Mouse (Mus musculus) neural tube, embryonic 15.5 days (tissue): ENCODE measurements around the gene Smarce1. TPM values are rescaled to one million over a fixed set of nuclear protein-coding genes. Genes with fewer than 3 reads are reported as not detected.
"Not testable (repeated sequence)": the region's sequence is repeated elsewhere in the genome, so short reads cannot be mapped to it uniquely, and the experiment has no call there.

Experiments
- ATAC-seq: fragments of 200-750 bp; cut with Nextera tagmentation; 2 replicates; pipeline ENCODE4 v1.8.0; 2017; ENCODE audit warnings: mild to moderate bottlenecking, moderate TSS enrichment, moderate library complexity; ENCODE audit not compliant: low FRiP score
- H3K27ac ChIP-seq: fragments of 300-500 bp; sonication (generic); replicated peaks from 2 replicates; pipeline ENCODE4 v1.5.1; 2015; ENCODE audit warnings: mild to moderate bottlenecking, inconsistent platforms
- H3K27me3 ChIP-seq: fragments of 300-500 bp; sonication (generic); replicated peaks from 2 replicates; pipeline ENCODE4 v1.6.1; 2015; ENCODE audit warnings: inconsistent platforms
- H3K36me3 ChIP-seq: fragments of 300-500 bp; sonication (generic); 2 replicates; pipeline ENCODE4 v1.6.1; 2015; ENCODE audit warnings: inconsistent platforms
- H3K4me1 ChIP-seq: fragments of 300-500 bp; sonication (generic); 2 replicates; pipeline ENCODE4 v1.6.1; 2015; ENCODE audit warnings: inconsistent platforms
- H3K4me2 ChIP-seq: fragments of 300-500 bp; sonication (generic); 2 replicates; pipeline ENCODE4 v1.6.1; 2015; ENCODE audit warnings: inconsistent platforms, mild to moderate bottlenecking, moderate library complexity
- H3K4me3 ChIP-seq: fragments of 300-500 bp; sonication (generic); replicated peaks from 2 replicates; pipeline ENCODE4 v1.5.1; 2015; ENCODE audit warnings: mild to moderate bottlenecking, inconsistent platforms
- H3K9ac ChIP-seq: fragments of 300-500 bp; sonication (generic); replicated peaks from 2 replicates; pipeline ENCODE4 v1.6.1; 2015; ENCODE audit warnings: mild to moderate bottlenecking, inconsistent platforms
- H3K9me3 ChIP-seq: fragments of 300-500 bp; sonication (generic); replicated peaks from 2 replicates; pipeline ENCODE4 v1.6.1; 2016; ENCODE audit warnings: inconsistent platforms
- WGBS: fragments of 180-500 bp; shearing (Covaris S2); methylation state at CpG from one replicate; pipeline ENCODE4 v1.1.7; 2015; ENCODE audit warnings: mixed read lengths; 5-methylcytosine and 5-hydroxymethylcytosine counted together
- polyA plus RNA-seq: library from polyadenylated mRNA; unstranded; fragments of >200 nt; fragmentation: Nextera tagmentation; extraction: Ambion mirVana; gene quantifications from 2 replicates; pipeline ENCODE4 v1.2.1, GENCODE M21; 2015

The Smarce1 gene
- polyA plus RNA-seq, 1 experiment from 2014 or later = 221 TPM

DNA sequence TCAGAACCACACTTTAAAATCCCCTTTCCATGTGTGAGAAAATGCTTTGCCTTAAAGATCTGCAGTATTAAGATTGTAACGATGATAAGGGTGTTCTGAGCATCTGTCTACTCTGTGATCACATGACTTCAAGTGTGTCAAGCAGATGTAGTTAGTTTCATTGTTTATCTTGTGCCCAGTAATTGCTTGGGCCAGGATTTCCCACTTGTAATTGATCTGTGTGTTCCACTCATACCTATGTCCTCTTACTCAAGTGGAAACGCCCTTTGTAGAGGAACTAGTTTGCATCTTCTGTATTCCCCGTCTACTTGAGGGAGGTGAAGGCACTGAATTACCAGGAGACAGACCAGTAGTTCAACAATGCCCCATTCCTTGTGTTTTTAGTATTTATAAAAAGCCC is 19.8 kb upstream of the Smarce1 start:
- WGBS = 82% methylated on average over 3 of the region's 3 CpGs
- ATAC-seq = no peak
- Histone ChIP-seq H3K9ac (no peak overlapping the region), H3K4me1 (no peaks in the 10 kb centered on the region), H3K9me3 (no peaks in the 10 kb centered on the region), H3K27ac (no peak overlapping the region), H3K27me3 (no peaks in the 10 kb centered on the region), H3K4me3 (no peak overlapping the region), H3K36me3 (no peaks in the 10 kb centered on the region), H3K4me2 (no peak overlapping the region)

DNA sequence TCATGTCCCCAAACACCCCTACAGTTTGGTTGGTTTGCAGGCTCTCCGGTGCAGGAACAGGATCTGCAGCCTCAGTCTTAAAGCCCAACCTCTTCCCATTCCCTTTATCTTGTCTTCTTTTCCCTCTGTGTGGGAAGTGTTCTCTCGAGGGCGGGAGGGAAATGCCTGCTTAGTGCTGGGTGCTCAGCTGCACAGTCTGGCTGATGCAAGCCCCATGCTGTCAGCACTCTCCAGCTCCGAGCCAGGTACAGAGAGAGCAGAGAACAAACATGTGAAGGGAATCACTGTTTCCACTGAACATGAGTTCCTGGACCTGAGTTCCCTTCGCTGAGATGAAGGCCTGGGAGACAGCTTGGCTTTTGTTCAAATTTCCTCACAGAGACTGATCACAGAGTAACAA is 19.4 kb upstream of the Smarce1 start:
- Histone ChIP-seq H3K36me3 (no peaks in the 10 kb centered on the region), H3K9me3 (no peaks in the 10 kb centered on the region), H3K4me2 (no peak overlapping the region), H3K4me1 (no peaks in the 10 kb centered on the region), H3K4me3 (no peak overlapping the region), H3K27ac (no peak overlapping the region), H3K27me3 (no peaks in the 10 kb centered on the region), H3K9ac (no peak overlapping the region)
- no peak for ATAC-seq
- 66% methylated on average over 5 of the region's 5 CpGs for WGBS

DNA sequence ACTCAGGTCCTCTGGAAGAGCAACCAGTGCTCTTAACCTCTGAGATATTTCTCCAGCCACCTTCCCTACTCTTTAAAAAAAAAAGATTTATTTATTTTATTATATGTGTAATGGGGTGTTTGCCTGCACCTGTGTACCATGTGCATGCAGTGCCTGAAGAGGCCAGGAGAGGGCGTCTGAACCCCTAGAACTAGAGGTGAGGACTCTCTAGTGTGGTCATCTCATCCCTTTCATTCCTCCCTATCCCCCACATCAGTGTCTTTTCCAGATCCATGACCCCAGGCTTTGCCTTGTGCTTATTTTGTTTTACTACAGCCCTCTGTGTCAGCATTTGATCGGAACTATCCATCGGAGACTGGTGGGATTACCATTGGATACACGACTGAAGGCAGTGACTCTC is 18.3 kb upstream of the Smarce1 start:
- no peak overlapping the region for H3K4me2 ChIP-seq
- H3K4me3 ChIP-seq = no peak overlapping the region
- no peak overlapping the region for H3K9ac ChIP-seq
- no peak overlapping the region for H3K27ac ChIP-seq
- H3K4me1 ChIP-seq = 0 out of 2 replicates have a peak, but pooled peaks cover 1% of the 10 kb centered on the region
- no peaks in the 10 kb centered on the region for H3K27me3 ChIP-seq
- H3K9me3 ChIP-seq = no peaks in the 10 kb centered on the region
- no peak for ATAC-seq
- 64% methylated on average over 4 of the region's 4 CpGs for WGBS
- H3K36me3 ChIP-seq = no peaks in the 10 kb centered on the region

DNA sequence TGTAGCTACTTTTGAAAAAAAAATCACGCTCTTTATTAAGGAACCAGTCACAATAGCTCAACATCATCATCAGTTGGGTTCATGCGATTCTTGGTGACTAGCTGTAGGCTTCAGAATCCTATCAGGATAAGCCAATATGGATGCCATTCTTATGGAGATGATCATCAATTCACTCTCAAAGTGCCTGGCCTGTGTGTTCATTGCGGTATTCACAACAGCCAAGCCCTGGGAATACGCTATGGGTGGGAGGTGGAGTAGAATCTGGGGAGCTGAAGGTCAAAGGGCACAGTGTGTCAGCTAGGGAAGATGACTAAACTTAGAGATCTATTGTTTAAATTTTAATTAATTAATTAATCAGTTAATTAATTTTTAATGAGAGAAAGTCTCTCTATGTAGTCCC is 17.1 kb upstream of the Smarce1 start:
- Histone ChIP-seq H3K4me1 (peaks cover 8% of the 10 kb centered on the region; the same call in 1 of the 2 replicates), H3K9ac (no peak overlapping the region), H3K4me2 (no peak overlapping the region), H3K27ac (no peak overlapping the region), H3K27me3 (no peaks in the 10 kb centered on the region), H3K4me3 (no peak overlapping the region), H3K9me3 (no peaks in the 10 kb centered on the region), H3K36me3 (no peaks in the 10 kb centered on the region)
- 94% methylated on average over 4 of the region's 4 CpGs for WGBS
- ATAC-seq = no peak

DNA sequence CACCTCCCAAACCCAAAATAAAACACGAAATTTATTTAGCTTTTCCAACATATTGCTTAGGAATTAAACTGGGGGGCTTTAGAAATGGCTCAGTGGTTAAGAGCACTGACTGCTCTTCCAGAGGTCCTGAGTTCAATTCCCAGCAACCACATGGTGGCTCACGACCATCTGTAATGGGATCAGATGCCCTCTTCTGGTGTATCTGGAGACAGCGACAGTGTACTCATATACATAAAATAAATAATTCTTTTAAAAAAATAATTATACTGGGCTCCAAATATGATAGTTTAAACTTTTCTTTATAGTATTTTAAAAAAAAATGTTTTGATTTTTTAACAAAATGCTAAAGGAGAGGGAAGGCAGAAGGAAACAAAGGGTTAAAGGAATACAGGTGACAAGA is 13.7 kb upstream of the Smarce1 start:
- H3K4me1 ChIP-seq, H3K9me3 ChIP-seq, H3K9ac ChIP-seq, H3K36me3 ChIP-seq, H3K27me3 ChIP-seq, ATAC-seq: not testable (repeated sequence)
- 48% methylated on average over 3 of the region's 3 CpGs for WGBS
- Histone ChIP-seq H3K4me2 (peak overlapping the region; percentile 66; the same call in 1 of the 2 replicates), H3K27ac (0 out of 2 replicates have a peak overlapping the region, but pooled peaks have one; percentile 81), H3K4me3 (peak overlapping the region; percentile 47)

DNA sequence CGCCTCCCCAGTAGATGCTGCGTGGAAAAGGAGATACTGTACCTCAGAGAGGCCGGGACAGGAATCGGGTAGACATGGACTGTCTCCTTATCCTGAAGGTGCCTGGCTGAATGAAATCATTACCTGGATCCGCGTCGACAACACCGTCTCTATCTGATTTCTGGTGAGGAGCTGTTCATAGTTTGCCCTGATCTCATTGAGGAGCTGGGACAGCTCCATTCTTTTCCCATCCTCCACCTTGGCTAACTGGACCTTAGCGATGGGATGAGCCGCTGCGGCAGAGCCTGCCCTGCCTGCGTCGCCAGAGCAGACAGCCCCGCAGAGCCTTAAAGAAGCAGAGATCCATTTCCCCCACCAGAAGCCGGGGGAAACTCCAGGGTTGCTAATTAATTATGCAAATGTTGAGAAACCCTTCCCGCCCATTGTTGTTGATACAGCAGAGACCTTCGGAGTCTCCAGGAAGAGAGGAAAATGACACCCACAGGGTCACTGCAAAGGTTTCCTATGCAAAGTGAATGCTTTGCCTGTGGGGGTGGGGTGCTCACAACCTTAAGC is 13.1 kb upstream of the Smarce1 start, which contains the start of gene Krt222:
TSS of gene Krt222 (minus strand) at position 266 of the 555 bp plus-strand sequence.
- no peaks in the 10 kb centered on the region for H3K9me3 ChIP-seq
- peaks cover 8% of the 10 kb centered on the region; the same call in 1 of the 2 replicates for H3K4me1 ChIP-seq
- peak within 1 kb of the TSS; percentile 66 for H3K4me2 ChIP-seq
- peak within 1 kb of the TSS; percentile 81 for H3K27ac ChIP-seq
- H3K36me3 ChIP-seq = no peaks in the 10 kb centered on the region
- H3K9ac ChIP-seq = peak within 1 kb of the TSS; percentile 54
- peak within 1 kb of the TSS; percentile 47 for H3K4me3 ChIP-seq
- WGBS = 3% methylated on average over 17 of the region's 17 CpGs
- ATAC-seq = peak; percentile 73
- no peaks in the 10 kb centered on the region for H3K27me3 ChIP-seq

DNA sequence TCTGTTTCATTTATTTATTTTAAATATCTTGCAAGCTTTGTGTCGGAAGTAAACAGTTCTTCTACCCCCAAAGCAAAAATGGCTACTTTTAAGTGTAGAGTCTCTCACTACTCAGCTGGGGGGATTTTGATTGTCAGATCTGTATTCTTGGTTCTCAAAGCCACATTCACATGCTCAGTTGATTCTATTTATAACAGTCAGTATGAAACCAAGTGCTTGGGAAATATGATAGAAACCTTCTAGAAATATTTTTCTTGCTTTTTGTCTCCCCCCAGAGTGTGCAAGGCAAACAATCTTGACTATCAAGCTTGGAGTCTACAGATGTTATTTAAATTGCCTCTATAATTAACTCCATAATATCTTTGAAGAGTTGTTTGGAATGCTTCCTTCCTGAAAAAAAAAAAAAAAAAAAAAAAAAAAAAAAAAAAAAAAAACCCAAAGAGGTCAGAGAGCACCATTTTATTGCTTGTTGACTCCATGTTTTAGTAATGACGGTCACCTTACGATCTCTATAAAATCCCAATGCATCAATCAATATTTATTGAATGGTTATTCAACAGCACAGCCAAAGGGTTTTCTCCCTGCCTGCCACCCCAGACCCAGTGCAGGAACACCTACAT is 12.5 kb upstream of the Smarce1 start:
- Histone ChIP-seq H3K4me2 (peak overlapping the region; percentile 66), H3K27me3 (no peaks in the 10 kb centered on the region), H3K4me1 (peaks cover 8% of the 10 kb centered on the region; the same call in 1 of the 2 replicates), H3K36me3 (no peaks in the 10 kb centered on the region), H3K4me3 (peak overlapping the region; percentile 47), H3K27ac (peak overlapping the region; percentile 81), H3K9me3 (no peaks in the 10 kb centered on the region), H3K9ac (peak overlapping the region; percentile 54)
- 36% methylated on average over 3 of the region's 3 CpGs for WGBS
- no peak for ATAC-seq

DNA sequence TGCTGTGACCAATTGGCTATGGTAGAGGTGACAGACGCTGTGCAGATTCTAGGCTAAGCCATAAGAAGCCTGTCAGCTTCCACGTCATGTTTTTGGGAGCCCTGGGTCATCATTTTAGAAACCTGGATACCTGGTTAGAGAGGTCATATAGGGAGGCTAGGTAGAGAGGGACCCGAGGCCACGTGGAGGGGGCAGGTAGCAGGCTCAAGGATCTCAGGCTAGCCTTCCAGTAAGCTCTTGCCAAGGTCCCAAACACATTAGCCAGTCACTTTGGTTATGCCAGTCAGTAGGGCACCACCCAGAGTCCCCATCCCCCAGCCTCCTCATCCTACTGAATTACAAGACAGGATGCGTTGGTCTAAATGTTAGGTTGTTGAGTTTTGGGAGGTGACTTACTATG is 11.2 kb upstream of the Smarce1 start:
- Histone ChIP-seq H3K27ac (no peak overlapping the region), H3K36me3 (no peaks in the 10 kb centered on the region), H3K27me3 (no peaks in the 10 kb centered on the region), H3K4me3 (no peak overlapping the region), H3K9me3 (no peaks in the 10 kb centered on the region), H3K9ac (no peak overlapping the region), H3K4me1 (peaks cover 8% of the 10 kb centered on the region; the same call in 1 of the 2 replicates), H3K4me2 (no peak overlapping the region)
- 83% methylated on average over 5 of the region's 5 CpGs for WGBS
- ATAC-seq = no peak

DNA sequence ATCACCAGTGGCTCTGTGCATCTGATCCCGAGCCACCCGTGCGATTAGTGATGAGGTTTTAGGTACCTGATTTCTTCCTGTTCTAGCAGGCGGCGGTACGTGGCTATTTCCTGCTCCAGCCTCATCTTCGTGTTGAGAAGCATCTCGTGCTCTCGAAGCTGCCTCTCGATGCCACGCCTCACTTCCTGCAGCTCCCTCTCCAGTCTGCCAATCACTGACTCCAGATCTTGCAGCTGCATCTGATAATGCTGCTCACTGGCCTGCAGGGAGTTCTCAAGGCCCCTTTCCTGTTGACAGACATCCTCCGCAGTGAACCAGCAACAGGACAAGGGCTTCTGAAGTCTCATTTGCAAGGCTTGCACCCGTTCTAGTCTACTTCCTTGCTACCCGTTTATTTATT is 7.7 kb upstream of the Smarce1 start:
- Histone ChIP-seq H3K4me1 (0 out of 2 replicates have a peak, but pooled peaks cover 2% of the 10 kb centered on the region), H3K9ac (no peak overlapping the region), H3K9me3 (no peaks in the 10 kb centered on the region), H3K27me3 (no peaks in the 10 kb centered on the region), H3K4me3 (no peak overlapping the region), H3K4me2 (no peak overlapping the region), H3K36me3 (no peaks in the 10 kb centered on the region), H3K27ac (no peak overlapping the region)
- ATAC-seq = no peak
- 69% methylated on average over 14 of the region's 14 CpGs for WGBS

DNA sequence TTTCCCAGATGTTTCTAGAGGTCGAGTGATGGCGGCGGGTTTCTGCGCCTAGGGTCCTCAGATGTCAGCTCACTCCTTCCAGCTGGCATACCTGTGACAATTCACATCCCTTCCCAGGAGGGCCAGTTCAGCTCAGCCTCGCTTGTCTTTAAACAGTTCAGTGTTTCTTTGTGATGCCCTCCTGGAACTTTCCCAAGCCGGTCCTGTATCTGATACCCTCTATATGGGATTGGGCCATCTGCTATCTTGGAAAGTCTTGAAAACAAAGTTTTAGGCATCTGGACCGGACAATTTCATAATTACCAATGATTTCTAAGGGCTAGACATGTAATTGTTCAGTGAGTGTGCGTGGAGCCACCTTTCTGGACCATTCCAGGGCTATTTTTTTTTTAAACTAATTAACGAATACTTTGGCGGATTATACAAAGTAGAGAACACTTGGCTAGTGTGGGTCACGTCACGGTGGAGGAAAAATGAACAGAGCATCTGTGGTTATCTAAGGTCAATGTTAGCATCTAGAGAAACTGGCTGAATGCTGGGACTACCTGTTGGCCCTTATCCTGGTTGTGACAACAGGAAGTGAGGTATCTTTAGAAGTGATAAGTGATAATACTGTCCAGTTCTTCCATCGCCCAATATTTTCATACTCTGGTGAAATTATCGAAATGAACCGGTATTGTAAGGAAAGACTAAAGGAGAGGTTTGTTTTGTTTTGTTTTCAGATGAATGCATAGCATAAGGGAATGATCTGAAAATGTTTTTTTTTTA is 416 bp upstream of the Smarce1 start:
- WGBS = 28% methylated on average over 15 of the region's 15 CpGs
- peak overlapping the region; percentile 98 for H3K27ac ChIP-seq
- H3K4me3 ChIP-seq = peak overlapping the region; percentile 88
- peaks cover 12% of the 10 kb centered on the region; the same call in 1 of the 2 replicates for H3K36me3 ChIP-seq
- ATAC-seq = peak; percentile 17
- peak overlapping the region; percentile 99 for H3K9ac ChIP-seq
- no peaks in the 10 kb centered on the region for H3K9me3 ChIP-seq
- peaks cover 33% of the 10 kb centered on the region for H3K4me1 ChIP-seq
- no peaks in the 10 kb centered on the region for H3K27me3 ChIP-seq
- peak overlapping the region; percentile 82 for H3K4me2 ChIP-seq

DNA sequence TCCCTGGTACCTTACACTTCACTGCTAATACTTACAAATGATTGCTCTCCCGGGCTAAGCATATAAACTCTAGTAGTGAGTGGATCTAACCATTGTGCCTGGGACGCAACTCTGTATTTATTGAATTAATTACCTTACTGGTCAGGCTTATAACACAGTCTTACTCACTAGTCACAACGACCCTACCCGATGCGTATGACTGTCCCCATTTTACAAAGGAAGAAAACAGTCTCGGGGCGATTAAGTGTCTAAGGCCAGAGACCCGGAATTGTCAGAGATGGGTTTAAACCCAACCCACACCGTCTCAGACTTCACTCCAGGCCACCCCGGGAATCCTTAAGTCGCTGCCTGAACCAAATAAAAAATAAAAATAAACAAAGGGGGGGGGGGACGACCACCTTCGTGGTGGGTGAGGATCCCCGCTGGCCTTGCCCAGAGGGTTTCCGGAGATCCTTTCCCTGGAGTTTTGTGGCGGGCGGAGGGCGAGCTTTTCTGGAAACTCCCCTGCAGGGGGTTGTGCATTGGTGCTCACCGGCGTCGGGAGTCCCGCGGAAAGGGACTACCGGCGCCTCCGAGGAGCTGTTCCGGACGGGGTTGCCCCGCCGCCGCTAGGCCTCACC is 1.1 kb downstream of the Smarce1 start:
- under 1% methylated on average over 31 of the region's 31 CpGs for WGBS
- ATAC-seq = peak; percentile 60
- peaks cover 20% of the 10 kb centered on the region for H3K36me3 ChIP-seq
- peak overlapping the region; percentile 98 for H3K27ac ChIP-seq
- H3K9ac ChIP-seq = peak overlapping the region; percentile 99
- peaks cover 37% of the 10 kb centered on the region for H3K4me1 ChIP-seq
- H3K9me3 ChIP-seq = no peaks in the 10 kb centered on the region
- H3K27me3 ChIP-seq = no peaks in the 10 kb centered on the region
- peak overlapping the region; percentile 88 for H3K4me3 ChIP-seq
- H3K4me2 ChIP-seq = peak overlapping the region; percentile 82
